Mouse (Mus musculus) liver, adult 2 months (tissue): Measurements from ENCODE around the gene Setdb1.

Experiments
- CTCF ChIP-seq: fragments of 200-500 bp; IDR thresholded peaks from 2 replicates; pipeline ENCODE4 v1.5.1; 2011; ENCODE audit warnings: low read depth, low read length, control low read depth
- POLR2A ChIP-seq: fragments of 200-500 bp; IDR thresholded peaks from 2 replicates; pipeline ENCODE4 v1.6.1; 2011; ENCODE audit warnings: low read length, control low read depth; ENCODE audit not compliant: insufficient read depth; ENCODE audit errors: extremely low read depth

GRCm38 (mm10) chr3:95283589-95283941 is 73.4 kb downstream of the Setdb1 start:
- TF ChIP-seq CTCF (no peak), POLR2A (no peak)
